Mouse (Mus musculus): ENCODE data around the gene Mansc4. TPM values are rescaled to one million over a fixed set of nuclear protein-coding genes. Genes with fewer than 3 reads are reported as not detected.

Mansc4 gene
- polyA plus RNA-seq, 1 experiment from 2014 or later = 5.0 TPM

- Histone ChIP-seq H3K4me2 (replicated peaks; ENCODE audit: low read depth, low read length) (no peak overlapping the region), H3K4me3 (ENCODE audit: low read depth, low read length) (no peak overlapping the region), H3K36me3 (ENCODE audit: control insufficient read depth, insufficient read depth, low read length) (peaks cover 13% of the 10 kb centered on the region), H3K4me1 (ENCODE audit: control insufficient read depth, insufficient read depth, low read length) (0 out of 2 replicates have a peak, but pooled peaks cover 3% of the 10 kb centered on the region), H3K27ac (ENCODE audit: low read length) (no peak overlapping the region), H3K27me3 (ENCODE audit: control insufficient read depth, insufficient read depth, low read length) (no peaks in the 10 kb centered on the region), H3K9ac (replicated peaks; ENCODE audit: low read depth, low read length) (no peak overlapping the region), H3K9me3 (ENCODE audit: control insufficient read depth, low read depth, low read length) (no peaks in the 10 kb centered on the region)
- no peak for ATAC-seq (ENCODE audit: insufficient number of reproducible peaks, insufficient read depth, low FRiP score, low read depth)
- WGBS = 86% methylated on average over 3 of the region's 3 CpGs
Observed at GRCm38 (mm10) chr6:147102293-147102692, 15.5 kb upstream of the Mansc4 start.

- Histone ChIP-seq H3K4me1 (ENCODE audit: control insufficient read depth, insufficient read depth, low read length) (0 out of 2 replicates have a peak, but pooled peaks cover 3% of the 10 kb centered on the region), H3K4me2 (replicated peaks; ENCODE audit: low read depth, low read length) (no peak overlapping the region), H3K9me3 (ENCODE audit: control insufficient read depth, low read depth, low read length) (no peaks in the 10 kb centered on the region), H3K27me3 (ENCODE audit: control insufficient read depth, insufficient read depth, low read length) (no peaks in the 10 kb centered on the region), H3K36me3 (ENCODE audit: control insufficient read depth, insufficient read depth, low read length) (peaks cover 7% of the 10 kb centered on the region), H3K27ac (ENCODE audit: low read length) (no peak overlapping the region), H3K9ac (replicated peaks; ENCODE audit: low read depth, low read length) (no peak overlapping the region), H3K4me3 (ENCODE audit: low read depth, low read length) (no peak overlapping the region)
- 48% methylated on average over 19 of the region's 19 CpGs for WGBS
- ATAC-seq (ENCODE audit: insufficient number of reproducible peaks, insufficient read depth, low FRiP score, low read depth) = no peak
Observed at GRCm38 (mm10) chr6:147099458-147100277, 12.8 kb upstream of the Mansc4 start.

GRCm38 (mm10) chr6:147097346-147097929 lies 10.6 kb upstream of the Mansc4 start:
- no peaks in the 10 kb centered on the region for H3K9me3 ChIP-seq (ENCODE audit: control insufficient read depth, low read depth, low read length)
- H3K4me2 ChIP-seq (replicated peaks; ENCODE audit: low read depth, low read length) = no peak overlapping the region
- no peak overlapping the region for H3K27ac ChIP-seq (ENCODE audit: low read length)
- WGBS = 50% methylated on average over 8 of the region's 8 CpGs
- H3K36me3 ChIP-seq (ENCODE audit: control insufficient read depth, insufficient read depth, low read length) = peaks cover 7% of the 10 kb centered on the region
- H3K9ac ChIP-seq (replicated peaks; ENCODE audit: low read depth, low read length) = no peak overlapping the region
- no peaks in the 10 kb centered on the region for H3K27me3 ChIP-seq (ENCODE audit: control insufficient read depth, insufficient read depth, low read length)
- peaks cover 8% of the 10 kb centered on the region for H3K4me1 ChIP-seq (ENCODE audit: control insufficient read depth, insufficient read depth, low read length)
- ATAC-seq (ENCODE audit: insufficient number of reproducible peaks, insufficient read depth, low FRiP score, low read depth) = no peak
- H3K4me3 ChIP-seq (ENCODE audit: low read depth, low read length) = no peak overlapping the region

- H3K27me3 ChIP-seq (ENCODE audit: control insufficient read depth, insufficient read depth, low read length) = no peaks in the 10 kb centered on the region
- no peak overlapping the region for H3K27ac ChIP-seq (ENCODE audit: low read length)
- peaks cover 12% of the 10 kb centered on the region for H3K4me1 ChIP-seq (ENCODE audit: control insufficient read depth, insufficient read depth, low read length)
- 77% methylated on average over 3 of the region's 3 CpGs for WGBS
- ATAC-seq (ENCODE audit: insufficient number of reproducible peaks, insufficient read depth, low FRiP score, low read depth) = no peak
- H3K9ac ChIP-seq (replicated peaks; ENCODE audit: low read depth, low read length) = no peak overlapping the region
- H3K4me3 ChIP-seq (ENCODE audit: low read depth, low read length) = no peak overlapping the region
- peaks cover 5% of the 10 kb centered on the region for H3K36me3 ChIP-seq (ENCODE audit: control insufficient read depth, insufficient read depth, low read length)
- no peaks in the 10 kb centered on the region for H3K9me3 ChIP-seq (ENCODE audit: control insufficient read depth, low read depth, low read length)
- H3K4me2 ChIP-seq (replicated peaks; ENCODE audit: low read depth, low read length) = no peak overlapping the region
Observed at GRCm38 (mm10) chr6:147096934-147097333, 10.1 kb upstream of the Mansc4 start.

GRCm38 (mm10) chr6:147096109-147096508 lies 9.3 kb upstream of the Mansc4 start:
- no peaks in the 10 kb centered on the region for H3K9me3 ChIP-seq (ENCODE audit: control insufficient read depth, low read depth, low read length)
- ATAC-seq (ENCODE audit: insufficient number of reproducible peaks, insufficient read depth, low FRiP score, low read depth) = no peak

GRCm38 (mm10) chr6:147094771-147095170 lies 7.9 kb upstream of the Mansc4 start:
- H3K4me2 ChIP-seq (replicated peaks; ENCODE audit: low read depth, low read length) = no peak overlapping the region
- WGBS = 78% methylated on average over 7 of the region's 7 CpGs
- H3K4me3 ChIP-seq (ENCODE audit: low read depth, low read length) = no peak overlapping the region
- no peaks in the 10 kb centered on the region; the same call in 1 of the 2 replicates for H3K36me3 ChIP-seq (ENCODE audit: control insufficient read depth, insufficient read depth, low read length)
- no peaks in the 10 kb centered on the region for H3K9me3 ChIP-seq (ENCODE audit: control insufficient read depth, low read depth, low read length)
- no peaks in the 10 kb centered on the region for H3K27me3 ChIP-seq (ENCODE audit: control insufficient read depth, insufficient read depth, low read length)
- H3K27ac ChIP-seq (ENCODE audit: low read length) = no peak overlapping the region
- no peak for ATAC-seq (ENCODE audit: insufficient number of reproducible peaks, insufficient read depth, low FRiP score, low read depth)
- peaks cover 16% of the 10 kb centered on the region for H3K4me1 ChIP-seq (ENCODE audit: control insufficient read depth, insufficient read depth, low read length)
- no peak overlapping the region for H3K9ac ChIP-seq (replicated peaks; ENCODE audit: low read depth, low read length)

More at GRCm38 (mm10) chr6:147096109-147096508, 9.3 kb upstream of the Mansc4 start:
- Histone ChIP-seq H3K4me3 (ENCODE audit: low read depth, low read length) (no peak overlapping the region), H3K4me2 (replicated peaks; ENCODE audit: low read depth, low read length) (no peak overlapping the region), H3K9ac (replicated peaks; ENCODE audit: low read depth, low read length) (no peak overlapping the region), H3K27me3 (ENCODE audit: control insufficient read depth, insufficient read depth, low read length) (no peaks in the 10 kb centered on the region), H3K4me1 (ENCODE audit: control insufficient read depth, insufficient read depth, low read length) (peaks cover 12% of the 10 kb centered on the region), H3K27ac (ENCODE audit: low read length) (no peak overlapping the region), H3K36me3 (ENCODE audit: control insufficient read depth, insufficient read depth, low read length) (no peaks in the 10 kb centered on the region; the same call in 1 of the 2 replicates)
- 93% methylated on average over 4 of the region's 4 CpGs for WGBS

- Histone ChIP-seq H3K9me3 (ENCODE audit: control insufficient read depth, low read depth, low read length) (no peaks in the 10 kb centered on the region), H3K9ac (replicated peaks; ENCODE audit: low read depth, low read length) (peak overlapping the region; percentile 87), H3K4me2 (replicated peaks; ENCODE audit: low read depth, low read length) (peak overlapping the region; percentile 97), H3K27me3 (ENCODE audit: control insufficient read depth, insufficient read depth, low read length) (no peaks in the 10 kb centered on the region), H3K4me1 (ENCODE audit: control insufficient read depth, insufficient read depth, low read length) (peaks cover 17% of the 10 kb centered on the region), H3K27ac (ENCODE audit: low read length) (no peak overlapping the region; the same call in 1 of the 2 replicates), H3K36me3 (ENCODE audit: control insufficient read depth, insufficient read depth, low read length) (no peaks in the 10 kb centered on the region; the same call in 1 of the 2 replicates), H3K4me3 (ENCODE audit: low read depth, low read length) (peak overlapping the region; percentile 75)
- 0 out of 2 replicates have a peak, but pooled peaks have one; percentile 2 for ATAC-seq (ENCODE audit: insufficient number of reproducible peaks, insufficient read depth, low FRiP score, low read depth)
- WGBS = 3% methylated on average over 15 of the region's 15 CpGs
Observed at GRCm38 (mm10) chr6:147092136-147092535, 5.3 kb upstream of the Mansc4 start.

- ATAC-seq (ENCODE audit: insufficient number of reproducible peaks, insufficient read depth, low FRiP score, low read depth) = peak; percentile 85
- H3K4me3 ChIP-seq (ENCODE audit: low read depth, low read length) = peak within 1 kb of the TSS; percentile 75
- H3K36me3 ChIP-seq (ENCODE audit: control insufficient read depth, insufficient read depth, low read length) = no peaks in the 10 kb centered on the region; the same call in 1 of the 2 replicates
- H3K9ac ChIP-seq (replicated peaks; ENCODE audit: low read depth, low read length) = peak within 1 kb of the TSS; percentile 87
- under 1% methylated on average over 89 of the region's 99 CpGs for WGBS
- no peaks in the 10 kb centered on the region for H3K27me3 ChIP-seq (ENCODE audit: control insufficient read depth, insufficient read depth, low read length)
- H3K4me2 ChIP-seq (replicated peaks; ENCODE audit: low read depth, low read length) = peak within 1 kb of the TSS; percentile 97
- H3K9me3 ChIP-seq (ENCODE audit: control insufficient read depth, low read depth, low read length) = no peaks in the 10 kb centered on the region
- H3K4me1 ChIP-seq (ENCODE audit: control insufficient read depth, insufficient read depth, low read length) = peaks cover 23% of the 10 kb centered on the region
- peak within 1 kb of the TSS; percentile 87 for H3K27ac ChIP-seq (ENCODE audit: low read length)
Observed at GRCm38 (mm10) chr6:147091136-147092120, 4.6 kb upstream of the Mansc4 start, which contains the start of gene Klhl42. Gene Klhl42, plus strand, starts transcription at chr6:147091379.
